Mouse (Mus musculus) cerebellum, adult 8-10 months (tissue): ENCODE data around the gene Ankrd34a.
A peak's percentile ranks its signal among the peaks of the same experiment; 100 is the strongest.
"Not testable (repeated sequence)": the region's sequence is repeated elsewhere in the genome, so short reads cannot be mapped to it uniquely, and the experiment has no call there.

Experiments used
- DNase-seq: peaks from one replicate; pipeline ENCODE4 v3.0.0; 2022

Ankrd34a gene

GRCm38 (mm10) chr3:96581141-96581540, 15.3 kb upstream of the Ankrd34a start:
- no peak for DNase-seq

GRCm38 (mm10) chr3:96581771-96582515, 14.5 kb upstream of the Ankrd34a start:
- DNase-seq, result no peak

- no peak for DNase-seq
Measured at GRCm38 (mm10) chr3:96583386-96583785, 13.1 kb upstream of the Ankrd34a start.

GRCm38 (mm10) chr3:96590657-96591056, 5.8 kb upstream of the Ankrd34a start:
- no peak for DNase-seq

- DNase-seq, result peak; percentile 47
Measured at GRCm38 (mm10) chr3:96593374-96593773, 3.1 kb upstream of the Ankrd34a start.

- DNase-seq, result peak; percentile 97
Measured at GRCm38 (mm10) chr3:96593790-96594560, 2.5 kb upstream of the Ankrd34a start, which contains the start of gene Polr3gl. Polr3gl (minus strand) TSS chr3:96594181.

- no peak for DNase-seq
Measured at GRCm38 (mm10) chr3:96594851-96595250, 1.6 kb upstream of the Ankrd34a start.

- DNase-seq, result peak; percentile 53
Measured at GRCm38 (mm10) chr3:96595661-96596060, 775 bp upstream of the Ankrd34a start.

GRCm38 (mm10) chr3:96596855-96597254, 419 bp downstream of the Ankrd34a start:
- peak; percentile 55 for DNase-seq

- DNase-seq, result peak; percentile 59
Measured at GRCm38 (mm10) chr3:96597435-96597891, 1.0 kb downstream of the Ankrd34a start.

GRCm38 (mm10) chr3:96598156-96599068, 2.0 kb downstream of the Ankrd34a start:
- peak; percentile 65 for DNase-seq

- peak; percentile 32 for DNase-seq
Measured at GRCm38 (mm10) chr3:96599069-96599393, 2.6 kb downstream of the Ankrd34a start.

- no peak for DNase-seq
Measured at GRCm38 (mm10) chr3:96599411-96599810, 3.0 kb downstream of the Ankrd34a start.

- peak; percentile 90 for DNase-seq
Measured at GRCm38 (mm10) chr3:96600639-96601250, 4.3 kb downstream of the Ankrd34a start, which contains the start of gene Lix1l. Lix1l (plus strand) TSS chr3:96601149.

- DNase-seq, result peak; percentile 65
Measured at GRCm38 (mm10) chr3:96601251-96601787, 4.9 kb downstream of the Ankrd34a start.

- peak; percentile 41 for DNase-seq
Measured at GRCm38 (mm10) chr3:96601941-96602703, 5.7 kb downstream of the Ankrd34a start.

GRCm38 (mm10) chr3:96602704-96603084, 6.3 kb downstream of the Ankrd34a start:
- DNase-seq, result no peak

- DNase-seq, result peak; percentile 45
Measured at GRCm38 (mm10) chr3:96603311-96603710, 6.9 kb downstream of the Ankrd34a start.

- not testable (repeated sequence) for DNase-seq
Measured at GRCm38 (mm10) chr3:96606007-96606406, 9.6 kb downstream of the Ankrd34a start.

- DNase-seq, result no peak
Measured at GRCm38 (mm10) chr3:96606618-96607017, 10.2 kb downstream of the Ankrd34a start.

GRCm38 (mm10) chr3:96617941-96618340, 21.5 kb downstream of the Ankrd34a start:
- no peak for DNase-seq
